In genomic region chr14:20294117-20294892, GRCm38 (mm10) we compare ENCODE assay signal across 8 mouse cellular contexts. TPM values are rescaled to one million over a fixed set of nuclear protein-coding genes. Genes with fewer than 3 reads are reported as not detected.
A peak's percentile ranks its signal among the peaks of the same experiment; 100 is the strongest.
DNase-seq lines count a peak whose midpoint lies in the region; ATAC-seq lines count a peak whose summit lies in the region.

Nudt13 (plus strand) TSS chr14:20294697.

- H3K9ac ChIP-seq in lung, embryonic 16.5 days (ENCODE audit: low read length), result peak within 1 kb of the TSS; percentile 66

- WGBS in lung, embryonic 16.5 days, result 22% methylated on average over 14 of the region's 14 CpGs

- H3K27me3 ChIP-seq in lung, embryonic 16.5 days (ENCODE audit: control insufficient read depth, insufficient read depth, low read depth, low read length), result no peaks in the 10 kb centered on the region

- H3K4me3 ChIP-seq in lung, embryonic 16.5 days (ENCODE audit: low read length), result peak within 1 kb of the TSS; percentile 64

- H3K27ac ChIP-seq in lung, embryonic 16.5 days (ENCODE audit: low read length), result no peak within 1 kb of the TSS

- peak within 1 kb of the TSS; percentile 61 for H3K4me2 ChIP-seq in lung, embryonic 16.5 days (ENCODE audit: low read depth, low read length)

- H3K36me3 ChIP-seq in lung, embryonic 16.5 days (ENCODE audit: control insufficient read depth, insufficient read depth, low read length), result no peaks in the 10 kb centered on the region

- H3K4me1 ChIP-seq in lung, embryonic 16.5 days (replicated peaks; ENCODE audit: control insufficient read depth, insufficient read depth, low read length), result peaks cover 5% of the 10 kb centered on the region

- DNase-seq in MEL-GATA-1-ER (ENCODE audit: extremely low read depth, low read depth), result peak; percentile 93
- peak; percentile 84 for DNase-seq in cerebellum, adult 8-10 months
- DNase-seq in forelimb bud, embryonic 11.5 days (ENCODE audit: low read depth, low spot score), result peak; percentile 92
- peak; percentile 90 for DNase-seq in layer of hippocampus, adult 9-10 months (ENCODE audit: low spot score)
- peak; percentile 33 for DNase-seq in ovary, postnatal 10 days (ENCODE audit: low spot score)
- DNase-seq in thymus, postnatal 10 days (ENCODE audit: low spot score in 2 of 2), result peak; percentile 69 to 71

- no peaks in the 10 kb centered on the region for H3K9me3 ChIP-seq in lung, embryonic 16.5 days (ENCODE audit: control insufficient read depth, low read length)

- ATAC-seq in hematopoietic stem cell, adult 5-6 weeks (replicated peaks in 1 of 2; ENCODE audit: insufficient read depth in 1 of 2, low FRiP score in 2 of 2, low TSS enrichment in 1 of 2, low read depth in 1 of 2, poor library complexity in 2 of 2, severe bottlenecking in 2 of 2), result peak; percentile 99 to 100
- ATAC-seq in lung, embryonic 16.5 days (ENCODE audit: low read depth), result peak; percentile 99

RNA-seq across cellular contexts. Expression of gene Nudt13, which starts in this region (rescaled TPM):
- 10.2 and 24.5 TPM in 2 replicates for total RNA-seq in hematopoietic stem cell, adult 5-6 weeks (2017)
- polyA plus RNA-seq in lung, embryonic 16.5 days (2015; fragmentation: Nextera tagmentation; extraction: Ambion mirVana), result 18.0 and 22.8 TPM in 2 replicates

Comparison
In these comparisons a context has a peak if more than half of its experiments do, and no peak if none do; other contexts are left out.
1. DNase-seq: peak in every context shown above with its lines; median percentile 93 in MEL-GATA-1-ER; 92 in forelimb bud, embryonic 11.5 days; 90 in layer of hippocampus, adult 9-10 months; 84 in cerebellum, adult 8-10 months; 70 in thymus, postnatal 10 days; 33 in ovary, postnatal 10 days.